Mouse (Mus musculus) ES-Bruce4 (cell line): ENCODE measurements around the gene Trim63. TPM values are rescaled to one million over a fixed set of nuclear protein-coding genes. Genes with fewer than 3 reads are reported as not detected.
"Not testable (repeated sequence)": the region's sequence is repeated elsewhere in the genome, so short reads cannot be mapped to it uniquely, and the experiment has no call there.

Source experiments
- H3K27ac ChIP-seq: 2 replicates; pipeline ENCODE4 v1.5.1; 2012; ENCODE audit warnings: low read length, inconsistent platforms; ENCODE audit not compliant: insufficient read depth
- H3K27me3 ChIP-seq: 2 replicates; pipeline ENCODE4 v1.6.1; 2012; ENCODE audit warnings: mild to moderate bottlenecking, low read length, inconsistent platforms; ENCODE audit not compliant: control insufficient read depth, poor library complexity, insufficient read depth, severe bottlenecking
- H3K36me3 ChIP-seq: 2 replicates; pipeline ENCODE4 v1.6.1; 2012; ENCODE audit warnings: inconsistent platforms, mild to moderate bottlenecking, low read length, moderate library complexity; ENCODE audit not compliant: control insufficient read depth, poor library complexity, insufficient read depth, severe bottlenecking
- H3K4me1 ChIP-seq: one replicate; pipeline ENCODE4 v1.8.1; 2011; ENCODE audit warnings: low read length; ENCODE audit not compliant: control insufficient read depth, insufficient read depth
- H3K4me3 ChIP-seq: 2 replicates; pipeline ENCODE4 v1.5.1; 2011; ENCODE audit warnings: low read depth, mild to moderate bottlenecking, low read length
- H3K9ac ChIP-seq: 2 replicates; pipeline ENCODE4 v1.6.1; 2012; ENCODE audit warnings: low read depth, mild to moderate bottlenecking, inconsistent platforms; ENCODE audit not compliant: poor library complexity, severe bottlenecking
- H3K9me3 ChIP-seq: replicated peaks from 2 replicates; pipeline ENCODE4 v1.6.1; 2012; ENCODE audit warnings: mild to moderate bottlenecking, low read length, inconsistent platforms; ENCODE audit not compliant: control insufficient read depth, poor library complexity, insufficient read depth, severe bottlenecking
- CTCF ChIP-seq: IDR thresholded peaks from one replicate; pipeline ENCODE4 v1.8.1; 2011; ENCODE audit warnings: low read depth, low read length
- EP300 ChIP-seq: IDR thresholded peaks from 2 replicates; pipeline ENCODE4 v1.6.1; 2011; ENCODE audit warnings: low read depth, low read length; ENCODE audit not compliant: insufficient read depth
- POLR2A ChIP-seq: IDR thresholded peaks from one replicate; pipeline ENCODE4 v1.8.1; 2011; ENCODE audit warnings: low read length; ENCODE audit not compliant: insufficient read depth
- polyA plus RNA-seq: library from polyadenylated mRNA; stranded (reverse); fragments of >200 nt; gene quantifications from 2 replicates; pipeline ENCODE4 v1.2.4, GENCODE M21; 2011; ENCODE audit warnings: low read depth; ENCODE audit not compliant: missing spikeins, insufficient read depth, insufficient read length

Trim63 gene
- polyA plus RNA-seq, 1 experiment = 5.4 TPM

DNA sequence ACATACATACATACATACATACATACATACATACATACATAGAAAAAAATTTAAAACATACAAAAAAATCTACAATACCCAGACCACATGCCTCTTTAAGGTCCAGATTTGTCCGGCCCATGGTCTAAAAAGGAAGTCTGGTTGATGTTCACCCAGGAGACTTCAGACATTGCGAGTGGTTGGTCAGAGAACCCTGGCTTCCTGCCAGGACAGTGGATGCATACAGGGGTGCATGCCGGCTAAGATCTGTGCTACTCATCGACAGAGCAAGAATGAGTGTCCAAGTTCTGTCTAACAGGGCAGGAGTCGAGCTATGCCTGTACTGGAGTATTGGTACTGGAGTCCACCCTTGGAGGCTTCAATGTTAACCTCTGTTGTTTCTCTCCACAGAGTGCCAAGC, 9.7 kb downstream of the Trim63 start:
- H3K4me3 ChIP-seq = no peak overlapping the region
- no peaks in the 10 kb centered on the region for H3K9me3 ChIP-seq
- H3K36me3 ChIP-seq = no peaks in the 10 kb centered on the region
- H3K4me1 ChIP-seq = peaks cover 11% of the 10 kb centered on the region
- no peak for TF ChIP-seq POLR2A
- no peak for TF ChIP-seq EP300
- no peak for TF ChIP-seq CTCF
- H3K9ac ChIP-seq = no peak overlapping the region
- H3K27me3 ChIP-seq = no peaks in the 10 kb centered on the region
- H3K27ac ChIP-seq = no peak overlapping the region

DNA sequence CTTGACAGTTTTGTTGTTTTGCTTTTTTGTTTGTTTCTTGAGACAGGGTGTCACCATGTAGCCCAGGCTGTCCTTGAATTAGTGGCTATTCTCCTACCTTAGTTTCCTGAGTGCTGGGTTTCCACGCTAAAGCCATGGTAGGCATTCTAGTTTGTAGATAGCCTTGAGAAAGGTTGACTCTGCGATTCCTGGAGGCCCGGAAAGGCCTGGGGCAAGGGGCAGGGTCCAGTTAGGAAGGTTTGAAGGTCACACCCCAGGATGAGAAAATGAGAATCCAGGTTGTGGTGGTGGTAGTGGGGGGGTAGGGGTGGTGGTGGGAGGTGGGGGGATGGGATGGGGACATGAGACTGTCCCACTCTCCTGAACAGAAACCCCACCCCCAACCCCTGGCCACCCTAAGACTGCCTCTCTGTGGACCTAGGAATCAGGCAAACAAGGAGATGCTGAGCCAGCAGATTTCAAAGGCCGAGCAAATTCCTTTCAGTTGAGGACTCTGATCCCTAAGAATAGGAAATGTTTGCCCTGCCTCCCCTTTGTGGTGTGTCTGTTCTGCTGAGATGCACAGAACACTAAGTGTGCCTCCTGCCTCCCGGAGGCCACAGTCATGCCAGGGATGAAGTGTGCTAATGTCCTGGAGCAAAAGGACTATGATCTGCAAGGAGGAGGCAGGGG, 12.1 kb downstream of the Trim63 start:
- TF ChIP-seq EP300 = no peak
- TF ChIP-seq POLR2A = no peak
- TF ChIP-seq CTCF = no peak
- H3K4me3 ChIP-seq = no peak overlapping the region
- no peaks in the 10 kb centered on the region for H3K27me3 ChIP-seq
- H3K9ac ChIP-seq = no peak overlapping the region
- H3K27ac ChIP-seq = no peak overlapping the region
- no peaks in the 10 kb centered on the region for H3K9me3 ChIP-seq
- H3K36me3 ChIP-seq = no peaks in the 10 kb centered on the region
- peaks cover 13% of the 10 kb centered on the region for H3K4me1 ChIP-seq

DNA sequence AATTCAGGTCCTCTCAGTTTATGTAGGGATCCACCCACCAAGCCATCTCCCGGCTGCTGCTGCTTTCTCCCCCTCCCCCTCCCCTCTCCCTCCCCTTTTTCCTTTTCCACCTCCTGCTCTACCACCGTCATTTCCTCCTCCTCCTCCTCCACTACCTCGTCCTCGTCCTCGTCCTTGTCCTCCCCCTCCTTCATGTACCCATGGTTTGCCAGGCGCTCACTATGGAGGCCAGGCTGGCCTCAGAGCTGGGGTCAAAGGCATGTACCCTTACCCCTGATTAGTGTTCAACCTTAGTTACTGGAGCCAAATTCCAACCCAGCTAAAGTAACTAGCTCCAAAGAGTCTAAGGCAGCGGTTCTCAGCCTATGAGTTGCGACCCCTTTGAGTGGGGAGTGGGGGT, 13.2 kb downstream of the Trim63 start:
- TF ChIP-seq CTCF (no peak), POLR2A (no peak), EP300 (no peak)
- H3K4me3 ChIP-seq = no peak overlapping the region
- no peaks in the 10 kb centered on the region for H3K36me3 ChIP-seq
- H3K4me1 ChIP-seq = peaks cover 13% of the 10 kb centered on the region
- H3K27me3 ChIP-seq = no peaks in the 10 kb centered on the region
- no peaks in the 10 kb centered on the region for H3K9me3 ChIP-seq
- no peak overlapping the region for H3K27ac ChIP-seq
- H3K9ac ChIP-seq = no peak overlapping the region

DNA sequence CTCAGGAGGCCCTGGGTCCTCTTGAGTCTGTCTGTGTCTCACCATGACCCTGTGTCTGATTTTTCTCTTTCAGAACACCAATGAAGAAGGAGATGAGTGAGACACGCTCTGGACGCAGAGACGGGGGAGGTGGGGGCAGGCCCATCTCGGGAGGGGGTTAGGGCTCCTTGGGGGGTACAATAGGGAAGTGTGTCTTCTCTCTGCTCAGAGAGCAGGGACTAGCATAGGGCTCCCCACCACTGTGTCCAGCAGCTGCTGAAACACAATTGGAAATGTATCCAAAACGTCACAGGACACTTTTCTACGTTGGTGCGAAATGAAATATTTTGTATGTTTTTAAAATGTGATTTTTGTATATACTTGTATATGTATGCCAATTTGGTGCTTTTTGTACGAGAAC, 13.9 kb downstream of the Trim63 start:
- H3K36me3 ChIP-seq = no peaks in the 10 kb centered on the region
- no peak overlapping the region for H3K27ac ChIP-seq
- TF ChIP-seq CTCF (no peak), EP300 (no peak), POLR2A (no peak)
- H3K4me3 ChIP-seq = no peak overlapping the region
- H3K9ac ChIP-seq = no peak overlapping the region
- no peaks in the 10 kb centered on the region for H3K9me3 ChIP-seq
- no peaks in the 10 kb centered on the region for H3K27me3 ChIP-seq
- peaks cover 13% of the 10 kb centered on the region for H3K4me1 ChIP-seq

DNA sequence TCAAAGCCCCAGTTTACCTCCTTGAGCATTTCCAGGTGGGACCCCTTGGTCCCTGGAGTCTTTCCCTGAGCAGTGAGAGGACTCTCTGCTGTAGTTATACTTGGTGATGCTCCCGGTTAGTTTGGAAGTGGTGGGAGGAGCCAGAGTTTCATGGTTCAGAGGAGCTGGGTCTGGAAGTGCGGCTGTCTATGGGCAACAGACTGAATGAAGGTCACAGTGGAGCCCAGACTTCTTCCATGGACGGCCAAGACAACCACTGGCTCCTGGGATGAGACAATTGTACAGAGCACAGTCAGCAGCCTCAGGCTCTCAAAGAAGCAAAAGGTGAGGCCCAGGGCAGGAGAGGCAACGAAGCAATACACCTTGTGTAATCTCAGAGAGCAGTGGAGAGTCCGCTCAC, 15.4 kb downstream of the Trim63 start:
- Histone ChIP-seq H3K27ac (no peak overlapping the region), H3K36me3 (no peaks in the 10 kb centered on the region), H3K4me1 (peaks cover 13% of the 10 kb centered on the region), H3K9ac (no peak overlapping the region), H3K27me3 (no peaks in the 10 kb centered on the region), H3K9me3 (no peaks in the 10 kb centered on the region), H3K4me3 (no peak overlapping the region)
- TF ChIP-seq EP300 (no peak), POLR2A (no peak), CTCF (no peak)

DNA sequence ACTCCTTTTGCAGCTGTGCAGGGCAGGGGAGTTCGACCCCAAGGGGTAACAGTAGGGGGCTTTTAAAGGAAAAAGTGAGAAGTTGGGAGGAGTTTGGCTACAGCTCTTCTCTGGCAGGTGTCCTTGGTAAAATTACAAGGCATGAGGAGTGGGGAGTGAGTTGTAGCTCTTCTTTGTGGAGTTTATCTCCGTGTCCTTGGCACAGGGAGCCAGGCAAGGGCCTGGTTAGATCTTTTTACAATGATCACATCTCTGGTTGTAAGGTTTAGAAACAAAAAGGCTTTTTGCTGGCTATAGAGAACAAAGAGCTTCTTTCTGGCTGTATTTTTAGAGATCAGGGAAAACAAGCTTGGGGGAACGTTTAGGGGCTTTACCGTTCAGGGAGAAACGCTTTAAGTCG, 26.3 kb downstream of the Trim63 start:
- H3K36me3 ChIP-seq, H3K27me3 ChIP-seq, H3K4me3 ChIP-seq: not testable (repeated sequence)

More for the DNA sequence above, 26.3 kb downstream of the Trim63 start:
- not testable (repeated sequence) for H3K27ac ChIP-seq, H3K9ac ChIP-seq, H3K4me1 ChIP-seq, H3K9me3 ChIP-seq
